Mouse (Mus musculus): ENCODE results near the gene Pramef20.
"Not testable (repeated sequence)": the region's sequence is repeated elsewhere in the genome, so short reads cannot be mapped to it uniquely, and the experiment has no call there.

Pramef20 gene

DNA sequence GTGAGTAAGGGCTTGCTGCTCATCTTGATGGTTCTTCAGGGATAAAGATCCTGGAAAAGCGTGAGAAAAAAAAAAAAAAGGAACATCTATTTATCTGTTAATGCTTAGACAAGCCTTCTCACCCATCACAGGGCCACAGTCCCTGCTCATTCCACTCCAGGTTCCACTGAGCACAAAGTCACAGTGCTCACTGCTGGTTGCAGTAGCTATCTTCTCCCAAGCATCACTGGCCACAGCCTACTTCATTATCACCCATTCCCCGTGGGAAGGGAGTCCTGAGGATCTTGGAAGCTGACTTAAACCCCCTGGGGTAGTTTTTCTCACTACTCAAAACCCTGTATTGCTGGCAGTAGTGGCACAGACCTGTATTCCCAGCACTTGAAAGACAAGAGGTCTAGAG lies at the start of gene Pramef20:
Pramef20 (minus strand) TSS at position 23 of the 400 bp plus-strand sequence.
- no peak for DNase-seq (ENCODE audit: low spot score in 2 of 2)

DNA sequence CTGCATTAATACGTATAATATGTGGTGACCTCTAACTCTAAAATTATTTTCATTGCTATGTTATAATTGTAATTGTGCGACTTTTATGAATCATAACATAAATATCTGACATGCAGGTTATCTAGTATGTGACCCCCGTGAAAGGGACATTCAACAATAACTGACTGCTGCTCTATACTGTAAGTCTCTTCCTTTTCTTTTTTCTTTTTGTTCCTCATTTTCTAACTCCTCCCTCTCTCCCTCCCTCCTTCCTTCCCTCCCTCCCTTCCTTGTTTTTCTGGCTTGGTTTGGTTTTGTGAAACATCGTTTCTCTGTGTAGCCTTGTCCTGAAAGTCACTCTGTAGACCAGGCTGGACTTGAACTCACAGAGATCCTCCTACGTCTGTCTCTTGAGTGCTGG lies 46.9 kb upstream of the Pramef20 start:
- no peak for DNase-seq (ENCODE audit: low spot score in 2 of 2)

DNA sequence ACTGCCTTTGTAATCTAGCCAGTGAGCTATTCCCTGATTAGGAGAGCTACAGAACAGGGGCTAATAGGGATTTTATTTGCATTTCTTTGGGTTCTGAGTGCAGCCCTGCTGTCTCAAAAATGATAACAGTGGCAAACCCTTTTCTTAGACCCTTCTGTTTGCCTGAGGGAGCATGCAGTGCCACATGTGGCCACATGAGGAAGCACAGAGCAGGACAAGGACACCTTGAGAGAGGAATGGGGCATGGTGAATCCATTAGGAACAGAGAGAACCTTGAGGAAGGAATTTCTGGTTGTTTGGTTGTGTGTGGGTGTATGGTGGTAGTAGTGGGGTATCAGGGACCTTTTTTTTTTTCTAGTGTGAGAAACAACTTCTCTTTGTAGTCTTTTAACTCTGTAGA lies 42.9 kb upstream of the Pramef20 start:
- no peak for DNase-seq (ENCODE audit: low spot score in 2 of 2)

- no peak for DNase-seq (ENCODE audit: low spot score in 2 of 2)
Observed at GRCm38 (mm10) chr4:144408290-144408689, 30.6 kb upstream of the Pramef20 start, which contains the start of gene Pramef12. Gene Pramef12, minus strand, starts transcription at chr4:144408464.

- DNase-seq (ENCODE audit: low spot score in 2 of 2): no peak
Observed at GRCm38 (mm10) chr4:144406261-144406660, 28.5 kb upstream of the Pramef20 start.

- DNase-seq (ENCODE audit: low spot score in 2 of 2): no peak
Observed at GRCm38 (mm10) chr4:144404456-144405086, 26.8 kb upstream of the Pramef20 start.

DNA sequence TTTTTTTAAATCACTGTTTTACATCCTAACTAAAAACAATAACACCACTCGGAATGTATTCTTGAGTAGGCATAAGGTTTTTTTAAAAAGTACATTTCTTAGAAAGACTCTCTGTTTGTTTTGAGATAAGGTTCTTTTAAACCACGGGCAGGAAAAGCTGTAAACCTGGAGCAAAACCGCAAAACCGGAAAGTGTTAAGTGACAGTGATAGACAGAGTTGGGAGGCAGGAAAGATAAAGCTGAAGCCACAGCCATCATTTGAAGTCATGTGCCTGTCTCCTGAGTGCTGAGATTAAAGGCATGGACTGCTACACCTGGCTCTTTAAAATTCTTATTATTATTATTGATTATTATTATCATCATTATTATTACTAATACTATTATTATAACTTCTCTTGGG lies 25.0 kb upstream of the Pramef20 start:
- no peak for DNase-seq (ENCODE audit: low spot score in 2 of 2)

DNA sequence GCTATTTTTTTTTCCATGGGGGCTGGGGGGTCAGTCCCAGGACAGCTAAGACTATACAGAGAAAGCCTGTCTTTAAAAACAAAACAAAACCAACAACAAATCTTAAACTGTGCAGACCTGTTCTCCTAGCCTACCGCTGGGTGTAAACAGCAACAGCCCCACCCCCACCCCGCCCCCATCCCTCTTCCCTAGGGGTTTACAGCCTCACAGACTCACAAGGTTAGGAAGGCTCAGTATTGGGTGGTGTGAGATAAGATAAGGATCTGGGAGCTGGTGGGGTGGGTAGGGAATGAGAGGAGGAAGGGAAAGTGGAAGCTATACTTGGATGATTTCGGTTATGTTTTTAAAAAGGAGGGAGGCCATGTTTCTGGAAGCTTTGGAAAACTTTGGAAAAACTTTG lies 18.6 kb upstream of the Pramef20 start:
- DNase-seq (ENCODE audit: low spot score in 2 of 2): no peak

GRCm38 (mm10) chr4:144357642-144358041 lies 20.1 kb downstream of the Pramef20 start, which contains the start of gene Gm13119:
Gene Gm13119, plus strand, starts transcription at chr4:144357942.
- DNase-seq (ENCODE audit: low spot score in 2 of 2): not testable (repeated sequence)

- DNase-seq (ENCODE audit: low spot score in 2 of 2): not testable (repeated sequence)
Observed at GRCm38 (mm10) chr4:144335856-144336255, 41.9 kb downstream of the Pramef20 start.

GRCm38 (mm10) chr4:144329949-144330348 lies 47.8 kb downstream of the Pramef20 start, which contains the start of gene Gm13128:
Gene Gm13128, plus strand, starts transcription at chr4:144330249.
- not testable (repeated sequence) for DNase-seq (ENCODE audit: low spot score in 2 of 2)
